Mouse (Mus musculus): ENCODE data around the gene Rab6a. TPM values are rescaled to one million over a fixed set of nuclear protein-coding genes. Genes with fewer than 3 reads are reported as not detected.

The Rab6a gene
- total and polyA plus RNA-seq, 2 experiments from 2014 or later = 299 to 305 TPM

DNA sequence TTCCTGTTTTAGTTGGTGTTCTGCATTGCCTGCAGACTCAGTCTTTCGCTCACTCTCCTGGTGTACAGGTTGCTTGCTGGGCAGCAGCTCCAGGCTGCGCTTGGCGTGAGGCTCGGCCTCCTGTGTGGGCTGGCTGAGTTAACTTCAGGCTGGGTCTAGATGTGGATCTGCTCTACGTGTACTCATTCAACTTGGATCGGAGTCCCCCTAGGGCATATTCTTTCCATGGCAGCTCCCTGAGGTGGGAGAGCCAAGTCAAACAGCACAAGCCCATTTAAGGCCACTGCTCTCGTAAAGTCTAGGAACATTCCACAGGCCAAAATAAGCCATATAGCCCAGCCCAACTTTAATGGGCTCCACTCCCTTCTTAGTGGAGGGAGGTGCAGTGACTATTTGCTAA is 81.3 kb downstream of the Rab6a start:
- no peaks in the 10 kb centered on the region for H3K36me3 ChIP-seq (ENCODE audit: insufficient read depth)
- H3K9me3 ChIP-seq (ENCODE audit: low read length) = no peaks in the 10 kb centered on the region
- no peaks in the 10 kb centered on the region for H3K27me3 ChIP-seq (ENCODE audit: insufficient read depth, low read length)
- H3K9ac ChIP-seq = no peak overlapping the region
- no peaks in the 10 kb centered on the region for H3K4me1 ChIP-seq (ENCODE audit: insufficient read depth)
- no peak for DNase-seq
- no peak overlapping the region for H3K27ac ChIP-seq (ENCODE audit: low read depth, low read length)
- no peak overlapping the region for H3K4me2 ChIP-seq (ENCODE audit: low read depth)
- WGBS = 83% methylated on average over 7 of the region's 7 CpGs
- H3K4me3 ChIP-seq (ENCODE audit: low read depth, low read length) = no peak overlapping the region
- ATAC-seq = no peak
- TF ChIP-seq CTCF (IDR thresholded peaks at IDR 0.05; ENCODE audit: low read depth) = no peak

Other genes with a start within 250 kb of the Rab6a start
- 20.1 and 21.8 TPM in 2 replicates for gene C2cd3, start 235.2 kb upstream of the Rab6a start, total RNA-seq (2014; rRNA removed)
- gene C2cd3, start 235.2 kb upstream of the Rab6a start, polyA plus RNA-seq (2015; fragmentation: Nextera tagmentation; extraction: Ambion mirVana) = 5.9 and 8.9 TPM in 2 replicates
- 114 and 122 TPM in 2 replicates for gene Ppme1, start 235.1 kb upstream of the Rab6a start, total RNA-seq (2014; rRNA removed)
- 142 and 155 TPM in 2 replicates for gene Ppme1, start 235.1 kb upstream of the Rab6a start, polyA plus RNA-seq (2015; fragmentation: Nextera tagmentation; extraction: Ambion mirVana)
- gene Ucp3, start 134.4 kb upstream of the Rab6a start, total RNA-seq (2014; rRNA removed) = 0.15 and 0.19 TPM in 2 replicates
- not detected in 2 replicates for gene Ucp3, start 134.4 kb upstream of the Rab6a start, polyA plus RNA-seq (2015; fragmentation: Nextera tagmentation; extraction: Ambion mirVana)
- 28.9 and 88.3 TPM in 2 replicates for gene Ucp2, start 114.1 kb upstream of the Rab6a start, total RNA-seq (2014; rRNA removed)
- gene Ucp2, start 114.1 kb upstream of the Rab6a start, polyA plus RNA-seq (2015; fragmentation: Nextera tagmentation; extraction: Ambion mirVana) = 83.6 and 106 TPM in 2 replicates
- gene Dnajb13, start 92.5 kb upstream of the Rab6a start, total RNA-seq (2014; rRNA removed) = 3.4 TPM in 2 replicates
- gene Dnajb13, start 92.5 kb upstream of the Rab6a start, polyA plus RNA-seq (2015; fragmentation: Nextera tagmentation; extraction: Ambion mirVana) = 4.0 and 7.0 TPM in 2 replicates
- gene Coa4, start 70.3 kb upstream of the Rab6a start, total RNA-seq (2014; rRNA removed) = 4.8 and 10.3 TPM in 2 replicates
- gene Coa4, start 70.3 kb upstream of the Rab6a start, polyA plus RNA-seq (2015; fragmentation: Nextera tagmentation; extraction: Ambion mirVana) = 3.5 and 5.7 TPM in 2 replicates
- 28.9 and 44.9 TPM in 2 replicates for gene Mrpl48, start 891 bp downstream of the Rab6a start, total RNA-seq (2014; rRNA removed)
- 88.4 and 97.7 TPM in 2 replicates for gene Mrpl48, start 891 bp downstream of the Rab6a start, polyA plus RNA-seq (2015; fragmentation: Nextera tagmentation; extraction: Ambion mirVana)
- 14.8 and 20.4 TPM in 2 replicates for gene Plekhb1, start 55.0 kb downstream of the Rab6a start, total RNA-seq (2014; rRNA removed)
- 22.1 and 22.8 TPM in 2 replicates for gene Plekhb1, start 55.0 kb downstream of the Rab6a start, polyA plus RNA-seq (2015; fragmentation: Nextera tagmentation; extraction: Ambion mirVana)
- gene Fam168a, start 99.2 kb downstream of the Rab6a start, total RNA-seq (2014; rRNA removed) = 84.0 and 116 TPM in 2 replicates
- 90.1 and 91.7 TPM in 2 replicates for gene Fam168a, start 99.2 kb downstream of the Rab6a start, polyA plus RNA-seq (2015; fragmentation: Nextera tagmentation; extraction: Ambion mirVana)